Mouse (Mus musculus) cerebellum, adult 2 months (tissue): Measurements from ENCODE around the gene Spred1.
"Not testable (repeated sequence)": the region's sequence is repeated elsewhere in the genome, so short reads cannot be mapped to it uniquely, and the experiment has no call there.

Experiments
- CTCF ChIP-seq: fragments of 200-500 bp; IDR thresholded peaks from 2 replicates; pipeline ENCODE4 v1.5.1; 2011; ENCODE audit warnings: low read depth, mild to moderate bottlenecking, control low read depth, low read length, moderate library complexity, borderline replicate concordance; ENCODE audit not compliant: insufficient read depth
- POLR2A ChIP-seq: fragments of 200-500 bp; IDR thresholded peaks from 2 replicates; pipeline ENCODE4 v1.6.1; 2011; ENCODE audit warnings: low read length, control low read depth, borderline replicate concordance; ENCODE audit not compliant: insufficient read depth

- TF ChIP-seq CTCF, POLR2A: not testable (repeated sequence)
Observed at GRCm38 (mm10) chr2:117131041-117131440, 9.9 kb downstream of the Spred1 start.
